8 mouse cellular contexts compared by ENCODE assay signal in the genomic region with DNA sequence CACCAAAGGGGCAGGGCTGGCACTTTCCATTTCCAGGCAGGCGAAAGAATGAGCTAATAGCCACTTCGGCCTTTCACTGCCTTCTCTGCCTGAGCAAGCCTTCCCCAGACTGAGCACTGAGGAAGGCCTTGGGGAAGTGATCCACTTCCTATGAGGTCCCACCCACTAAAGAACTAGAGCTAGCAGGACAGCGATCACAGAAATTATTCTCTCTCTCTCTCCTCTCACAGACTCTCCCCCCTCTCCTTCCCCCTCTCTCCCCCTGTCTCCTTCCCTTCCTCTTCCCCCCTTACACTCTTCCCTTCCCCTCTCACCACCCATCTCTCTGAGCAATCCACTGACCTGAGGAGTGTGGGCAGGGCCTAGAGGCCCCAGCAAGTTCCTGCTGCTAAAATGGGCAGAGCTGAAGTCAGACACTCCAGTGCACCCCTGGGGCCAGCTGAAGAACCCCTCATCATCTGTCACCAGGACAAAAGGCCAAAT. TPM values are rescaled to one million over a fixed set of nuclear protein-coding genes. Genes with fewer than 3 reads are reported as not detected.
DNase-seq lines count a peak whose midpoint lies in the region; ATAC-seq lines count a peak whose summit lies in the region.

No protein-coding gene starts in this region.

- H3K27ac ChIP-seq in forebrain, embryonic 10.5 days, result peak overlapping the region; percentile 86
- H3K27ac ChIP-seq in forebrain, embryonic 11.5 days (ENCODE audit: low read depth, low read length), result no peak overlapping the region
- H3K27ac ChIP-seq in heart, embryonic 13.5 days (replicated peaks), result peak overlapping the region; percentile 77
- H3K27ac ChIP-seq in lung, embryonic 16.5 days (ENCODE audit: low read length), result peak overlapping the region; percentile 70

- H3K4me3 ChIP-seq in forebrain, embryonic 10.5 days, result no peak overlapping the region
- H3K4me3 ChIP-seq in forebrain, embryonic 11.5 days (ENCODE audit: low read depth, low read length), result no peak overlapping the region
- H3K4me3 ChIP-seq in heart, embryonic 13.5 days, result no peak overlapping the region
- H3K4me3 ChIP-seq in lung, embryonic 16.5 days (ENCODE audit: low read length), result no peak overlapping the region

- no peak overlapping the region for H3K4me2 ChIP-seq in forebrain, embryonic 11.5 days (ENCODE audit: low read depth, low read length, severe bottlenecking)
- peak overlapping the region; percentile 28 for H3K4me2 ChIP-seq in heart, embryonic 13.5 days
- no peak overlapping the region for H3K4me2 ChIP-seq in lung, embryonic 16.5 days (ENCODE audit: low read depth, low read length)

- no peak for ATAC-seq in forebrain, embryonic 11.5 days (replicated peaks; ENCODE audit: low FRiP score)
- ATAC-seq in heart, embryonic 13.5 days (ENCODE audit: extremely low read depth, insufficient number of reproducible peaks, low FRiP score, low TSS enrichment), result no peak
- ATAC-seq in lung, embryonic 16.5 days (ENCODE audit: low read depth), result peak; percentile 35

- WGBS in forebrain, embryonic 10.5 days, result 65% methylated on average over 3 of the region's 3 CpGs
- 58% methylated on average over 3 of the region's 3 CpGs for WGBS in forebrain, embryonic 11.5 days
- WGBS in heart, embryonic 13.5 days, result 32% methylated on average over 3 of the region's 3 CpGs
- 34% methylated on average over 3 of the region's 3 CpGs for WGBS in lung, embryonic 16.5 days

- peaks cover 94% of the 10 kb centered on the region for H3K4me1 ChIP-seq in forebrain, embryonic 10.5 days
- peaks cover 31% of the 10 kb centered on the region for H3K4me1 ChIP-seq in forebrain, embryonic 11.5 days (replicated peaks; ENCODE audit: control insufficient read depth, insufficient read depth, low read length)
- H3K4me1 ChIP-seq in heart, embryonic 13.5 days, result peaks cover 97% of the 10 kb centered on the region
- H3K4me1 ChIP-seq in lung, embryonic 16.5 days (replicated peaks; ENCODE audit: control insufficient read depth, insufficient read depth, low read length), result peaks cover 70% of the 10 kb centered on the region

- H3K36me3 ChIP-seq in forebrain, embryonic 10.5 days (replicated peaks), result peaks cover 17% of the 10 kb centered on the region
- no peaks in the 10 kb centered on the region for H3K36me3 ChIP-seq in forebrain, embryonic 11.5 days (ENCODE audit: control insufficient read depth, insufficient read depth, low read length)
- no peaks in the 10 kb centered on the region for H3K36me3 ChIP-seq in heart, embryonic 13.5 days
- H3K36me3 ChIP-seq in lung, embryonic 16.5 days (ENCODE audit: control insufficient read depth, insufficient read depth, low read length), result no peaks in the 10 kb centered on the region

- no peaks in the 10 kb centered on the region for H3K9me3 ChIP-seq in forebrain, embryonic 10.5 days
- no peaks in the 10 kb centered on the region for H3K9me3 ChIP-seq in forebrain, embryonic 11.5 days (ENCODE audit: control insufficient read depth, low read length)
- no peaks in the 10 kb centered on the region for H3K9me3 ChIP-seq in heart, embryonic 13.5 days
- H3K9me3 ChIP-seq in lung, embryonic 16.5 days (ENCODE audit: control insufficient read depth, low read length), result no peaks in the 10 kb centered on the region

- H3K27me3 ChIP-seq in forebrain, embryonic 10.5 days (ENCODE audit: poor library complexity, severe bottlenecking), result no peaks in the 10 kb centered on the region
- H3K27me3 ChIP-seq in forebrain, embryonic 11.5 days (ENCODE audit: control insufficient read depth, insufficient read depth, low read length), result no peaks in the 10 kb centered on the region
- H3K27me3 ChIP-seq in heart, embryonic 13.5 days (replicated peaks), result no peaks in the 10 kb centered on the region
- H3K27me3 ChIP-seq in lung, embryonic 16.5 days (ENCODE audit: control insufficient read depth, insufficient read depth, low read depth, low read length), result no peaks in the 10 kb centered on the region

- no peak for DNase-seq in forebrain, embryonic 10.5 days (ENCODE audit: extremely low spot score, low spot score)
- DNase-seq in forebrain, embryonic 11.5 days (ENCODE audit: low spot score), result no peak
- peak; percentile 27 to 31 for DNase-seq in B cell, adult 2 months
- no peak for DNase-seq in thymus, postnatal 25 days
- no peak for DNase-seq in adipocyte (ENCODE audit: low spot score)
- no peak for DNase-seq in spleen, postnatal 14 days (ENCODE audit: low spot score in 2 of 2)

- H3K9ac ChIP-seq in forebrain, embryonic 11.5 days (ENCODE audit: low read length), result no peak overlapping the region
- H3K9ac ChIP-seq in heart, embryonic 13.5 days, result peak overlapping the region; percentile 57
- H3K9ac ChIP-seq in lung, embryonic 16.5 days (ENCODE audit: low read length), result no peak overlapping the region

RNA-seq across cellular contexts. Expression of a gene that starts 35.2 kb away (rescaled TPM):
- 8.6 and 9.7 TPM in 2 replicates for polyA plus RNA-seq in forebrain, embryonic 10.5 days (2016; fragmentation: Nextera tagmentation; extraction: Ambion mirVana)
- 14.1 and 14.7 TPM in 2 replicates for polyA plus RNA-seq in forebrain, embryonic 11.5 days (2014; fragmentation: Nextera tagmentation; extraction: Ambion mirVana)
- polyA plus RNA-seq in heart, embryonic 13.5 days (2015; fragmentation: Nextera tagmentation; extraction: Ambion mirVana), result 10.1 and 10.2 TPM in 2 replicates
- polyA plus RNA-seq in lung, embryonic 16.5 days (2015; fragmentation: Nextera tagmentation; extraction: Ambion mirVana), result 15.8 and 16.7 TPM in 2 replicates

Comparison
In these comparisons a context has a peak if more than half of its experiments do, and no peak if none do; other contexts are left out.
1. DNase-seq: peak in B cell, adult 2 months (2 of 2); none in forebrain, embryonic 10.5 days (single experiment), forebrain, embryonic 11.5 days (single experiment), thymus, postnatal 25 days (single experiment), adipocyte (single experiment) and spleen, postnatal 14 days (0 of 2).